Mouse (Mus musculus) stomach, embryonic 14.5 days (tissue): Measurements from ENCODE around the gene Gpank1. TPM values are rescaled to one million over a fixed set of nuclear protein-coding genes. Genes with fewer than 3 reads are reported as not detected.

Experiments
- ATAC-seq: fragments of 200-750 bp; cut with Nextera tagmentation; 2 replicates; pipeline ENCODE4 v1.8.0; 2017; ENCODE audit warnings: low read depth, moderate TSS enrichment; ENCODE audit not compliant: insufficient number of reproducible peaks, insufficient read depth, low FRiP score
- H3K27ac ChIP-seq: fragments of 300-500 bp; sonication (generic); 2 replicates; pipeline ENCODE4 v1.5.1; 2014; ENCODE audit warnings: mild to moderate bottlenecking, low read length, moderate library complexity, mixed read lengths
- H3K27me3 ChIP-seq: fragments of 300-500 bp; sonication (generic); 2 replicates; pipeline ENCODE4 v1.6.1; 2014; ENCODE audit warnings: low read length, control low read depth, mixed read lengths; ENCODE audit not compliant: control insufficient read depth, insufficient read depth
- H3K36me3 ChIP-seq: fragments of 300-500 bp; sonication (generic); 2 replicates; pipeline ENCODE4 v1.6.1; 2014; ENCODE audit warnings: mild to moderate bottlenecking, control low read depth, low read length, moderate library complexity, mixed read lengths; ENCODE audit not compliant: control insufficient read depth, insufficient read depth
- H3K4me1 ChIP-seq: fragments of 300-500 bp; sonication (generic); 2 replicates; pipeline ENCODE4 v1.6.1; 2014; ENCODE audit warnings: low read length, control low read depth, mixed read lengths; ENCODE audit not compliant: control insufficient read depth, insufficient read depth
- H3K4me2 ChIP-seq: fragments of 300-500 bp; sonication (generic); replicated peaks from 2 replicates; pipeline ENCODE4 v1.6.1; 2014; ENCODE audit warnings: low read depth, low read length, control low read depth
- H3K4me3 ChIP-seq: fragments of 300-500 bp; sonication (generic); 2 replicates; pipeline ENCODE4 v1.5.1; 2014; ENCODE audit warnings: low read depth, low read length, control low read depth
- H3K9ac ChIP-seq: fragments of 300-500 bp; sonication (generic); replicated peaks from 2 replicates; pipeline ENCODE4 v1.6.1; 2014; ENCODE audit warnings: low read depth, mild to moderate bottlenecking, control low read depth, low read length, moderate library complexity, mixed read lengths
- H3K9me3 ChIP-seq: fragments of 300-500 bp; sonication (generic); 2 replicates; pipeline ENCODE4 v1.6.1; 2016; ENCODE audit warnings: low read depth, low read length, control low read depth; ENCODE audit not compliant: control insufficient read depth
- WGBS: fragments of 180-500 bp; shearing (Covaris S2); extraction: QIAGEN DNeasy Blood & Tissue Kit; methylation state at CpG from one replicate; pipeline ENCODE4 v1.1.7; 2014; 5-methylcytosine and 5-hydroxymethylcytosine counted together
- polyA plus RNA-seq: library from polyadenylated mRNA; unstranded; fragments of >200 nt; fragmentation: Nextera tagmentation; extraction: Ambion mirVana; gene quantifications from 2 replicates; pipeline ENCODE4 v1.2.1, GENCODE M21; 2014

Gene Gpank1
- polyA plus RNA-seq, 1 experiment from 2014 or later = 21.9 TPM

DNA sequence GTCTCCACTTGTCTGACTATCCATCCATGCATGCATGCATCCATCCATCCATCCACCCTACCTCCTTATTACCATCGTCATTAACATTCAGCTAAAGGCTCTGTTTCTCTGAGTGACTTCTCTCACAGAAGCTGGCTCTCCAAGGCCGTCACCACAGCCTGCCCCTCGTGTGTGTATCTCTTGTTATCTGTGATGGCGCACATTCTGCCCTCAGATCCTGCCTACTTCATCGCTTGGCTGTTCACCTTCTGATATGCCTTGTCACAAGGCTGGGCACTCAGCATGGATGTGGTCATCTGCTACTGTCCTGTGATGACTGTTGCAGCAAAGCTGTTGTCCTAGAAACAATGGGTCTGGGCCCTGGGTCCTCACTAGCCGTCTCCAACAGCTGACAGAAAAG is 16.5 kb upstream of the Gpank1 start:
- H3K4me2 ChIP-seq = no peak overlapping the region
- peaks cover 33% of the 10 kb centered on the region for H3K36me3 ChIP-seq
- H3K9ac ChIP-seq = no peak overlapping the region
- no peaks in the 10 kb centered on the region for H3K9me3 ChIP-seq
- WGBS = 79% methylated on average over 6 of the region's 6 CpGs
- no peaks in the 10 kb centered on the region for H3K27me3 ChIP-seq
- ATAC-seq = no peak
- no peak overlapping the region for H3K4me3 ChIP-seq
- H3K4me1 ChIP-seq = 0 out of 2 replicates have a peak, but pooled peaks cover 3% of the 10 kb centered on the region
- no peak overlapping the region for H3K27ac ChIP-seq

DNA sequence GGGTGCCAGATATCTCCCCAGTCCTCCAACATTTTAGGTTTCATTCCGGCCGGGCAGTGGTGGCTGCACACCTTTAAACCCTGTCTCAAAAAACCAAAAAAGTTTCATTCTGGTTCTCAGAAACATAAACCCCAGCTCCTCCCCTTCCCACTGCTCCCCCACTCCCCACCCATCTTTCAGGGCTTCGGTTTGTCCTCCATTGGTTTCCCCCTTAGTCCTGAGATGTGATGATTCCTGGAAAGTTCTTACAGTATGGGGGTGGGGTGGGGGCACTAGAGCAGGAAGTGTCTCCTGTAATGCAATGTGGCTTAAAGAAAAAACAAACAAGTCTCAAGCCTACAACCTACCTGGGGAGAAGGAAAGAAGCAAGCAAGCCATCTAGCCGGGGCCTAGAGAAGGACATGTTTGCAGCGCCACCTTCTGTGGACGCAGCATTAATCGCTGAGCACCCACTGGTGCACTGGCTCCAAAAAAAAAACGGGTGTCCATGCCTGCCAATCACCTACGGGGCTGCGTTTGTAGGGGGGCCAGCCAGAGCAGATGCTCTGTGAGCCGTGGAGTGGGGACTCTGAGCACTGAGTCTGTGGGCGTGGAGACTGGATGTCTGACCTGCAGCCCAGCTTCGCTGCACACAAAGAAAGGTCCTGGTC is 15.4 kb upstream of the Gpank1 start:
- H3K4me3 ChIP-seq = no peak overlapping the region
- H3K36me3 ChIP-seq = peaks cover 23% of the 10 kb centered on the region
- H3K27me3 ChIP-seq = no peaks in the 10 kb centered on the region
- 0 out of 2 replicates have a peak, but pooled peaks cover 3% of the 10 kb centered on the region for H3K4me1 ChIP-seq
- no peak overlapping the region for H3K4me2 ChIP-seq
- no peak overlapping the region for H3K9ac ChIP-seq
- no peak for ATAC-seq
- no peak overlapping the region for H3K27ac ChIP-seq
- H3K9me3 ChIP-seq = no peaks in the 10 kb centered on the region
- 27% methylated on average over 13 of the region's 13 CpGs for WGBS

DNA sequence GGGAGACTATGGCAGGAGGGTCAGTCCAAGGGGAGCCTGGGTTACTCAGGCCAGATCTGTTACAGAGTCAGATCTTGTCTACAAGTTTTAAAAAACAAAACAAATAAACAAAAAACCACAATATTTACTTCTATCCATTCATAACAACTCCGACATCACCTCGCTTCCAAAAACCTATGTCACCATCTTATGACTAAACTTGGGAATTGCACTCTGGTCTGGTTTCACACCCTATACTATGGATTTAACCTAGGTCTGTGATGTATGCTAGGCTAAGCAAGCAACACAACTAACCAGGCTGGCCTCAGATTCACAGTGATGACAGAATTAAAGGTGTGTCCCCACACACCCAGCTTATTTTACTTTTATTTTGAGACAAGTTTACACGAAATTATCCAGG is 14.7 kb upstream of the Gpank1 start:
- Histone ChIP-seq H3K4me3 (no peak overlapping the region), H3K4me1 (0 out of 2 replicates have a peak, but pooled peaks cover 3% of the 10 kb centered on the region), H3K4me2 (no peak overlapping the region), H3K36me3 (peaks cover 17% of the 10 kb centered on the region), H3K9ac (no peak overlapping the region), H3K27me3 (no peaks in the 10 kb centered on the region), H3K9me3 (no peaks in the 10 kb centered on the region), H3K27ac (no peak overlapping the region)
- WGBS = 69% methylated on average over 3 of the region's 3 CpGs
- no peak for ATAC-seq

DNA sequence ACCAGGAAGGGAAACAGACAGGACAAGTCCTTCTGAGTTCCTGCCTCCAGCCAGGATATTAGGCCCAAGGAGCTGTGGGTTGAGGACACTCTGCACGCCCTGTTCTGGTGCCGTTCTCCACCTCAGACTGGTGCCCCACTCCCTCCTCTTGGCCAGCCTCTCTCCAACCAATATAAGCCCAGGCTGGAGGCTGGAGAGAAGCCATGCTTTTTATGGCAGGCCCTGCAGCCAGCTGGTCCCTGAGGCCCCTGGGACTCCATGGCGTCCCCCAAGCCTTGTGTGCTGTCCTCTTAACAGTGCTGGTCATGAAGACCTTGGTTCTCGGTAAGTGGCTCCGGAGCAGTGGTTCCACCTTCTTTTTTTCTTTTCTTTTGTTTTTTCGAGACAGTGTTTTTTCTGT is 13.2 kb upstream of the Gpank1 start, which contains the start of gene Ly6g5c:
Gene Ly6g5c (plus strand): TSS at position 183 of the 400 bp plus-strand sequence.
- Histone ChIP-seq H3K4me1 (0 out of 2 replicates have a peak, but pooled peaks cover 3% of the 10 kb centered on the region), H3K36me3 (peaks cover 1% of the 10 kb centered on the region; the same call in 1 of the 2 replicates), H3K4me2 (no peak within 1 kb of the TSS), H3K27me3 (no peaks in the 10 kb centered on the region), H3K4me3 (no peak within 1 kb of the TSS), H3K9ac (no peak within 1 kb of the TSS), H3K27ac (no peak within 1 kb of the TSS), H3K9me3 (no peaks in the 10 kb centered on the region)
- WGBS = 87% methylated on average over 6 of the region's 6 CpGs
- ATAC-seq = no peak

DNA sequence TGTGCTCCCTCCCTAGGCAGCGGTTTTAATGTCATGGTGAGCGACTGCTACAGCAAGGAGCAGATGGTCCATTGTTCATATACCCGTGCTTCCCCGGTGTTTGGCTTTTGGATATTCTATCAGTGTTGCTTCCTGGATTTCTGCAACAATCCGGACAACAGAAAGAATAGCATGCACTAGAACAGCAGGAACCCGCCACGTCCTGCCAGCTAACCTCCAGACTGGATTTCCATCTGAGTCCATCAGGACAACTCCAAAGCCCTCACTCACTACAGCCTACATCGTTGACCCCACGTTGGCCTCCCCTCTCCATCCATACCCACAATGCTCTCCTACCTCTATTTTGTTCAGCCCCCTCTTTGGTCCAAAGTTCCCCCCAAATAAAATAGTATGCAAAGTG is 9.5 kb upstream of the Gpank1 start:
- H3K36me3 ChIP-seq = peaks cover 19% of the 10 kb centered on the region
- no peaks in the 10 kb centered on the region for H3K4me1 ChIP-seq
- H3K9ac ChIP-seq = no peak overlapping the region
- ATAC-seq = no peak
- H3K27ac ChIP-seq = no peak overlapping the region
- no peaks in the 10 kb centered on the region for H3K9me3 ChIP-seq
- H3K27me3 ChIP-seq = no peaks in the 10 kb centered on the region
- H3K4me3 ChIP-seq = no peak overlapping the region
- WGBS = 73% methylated on average over 9 of the region's 9 CpGs
- no peak overlapping the region for H3K4me2 ChIP-seq

DNA sequence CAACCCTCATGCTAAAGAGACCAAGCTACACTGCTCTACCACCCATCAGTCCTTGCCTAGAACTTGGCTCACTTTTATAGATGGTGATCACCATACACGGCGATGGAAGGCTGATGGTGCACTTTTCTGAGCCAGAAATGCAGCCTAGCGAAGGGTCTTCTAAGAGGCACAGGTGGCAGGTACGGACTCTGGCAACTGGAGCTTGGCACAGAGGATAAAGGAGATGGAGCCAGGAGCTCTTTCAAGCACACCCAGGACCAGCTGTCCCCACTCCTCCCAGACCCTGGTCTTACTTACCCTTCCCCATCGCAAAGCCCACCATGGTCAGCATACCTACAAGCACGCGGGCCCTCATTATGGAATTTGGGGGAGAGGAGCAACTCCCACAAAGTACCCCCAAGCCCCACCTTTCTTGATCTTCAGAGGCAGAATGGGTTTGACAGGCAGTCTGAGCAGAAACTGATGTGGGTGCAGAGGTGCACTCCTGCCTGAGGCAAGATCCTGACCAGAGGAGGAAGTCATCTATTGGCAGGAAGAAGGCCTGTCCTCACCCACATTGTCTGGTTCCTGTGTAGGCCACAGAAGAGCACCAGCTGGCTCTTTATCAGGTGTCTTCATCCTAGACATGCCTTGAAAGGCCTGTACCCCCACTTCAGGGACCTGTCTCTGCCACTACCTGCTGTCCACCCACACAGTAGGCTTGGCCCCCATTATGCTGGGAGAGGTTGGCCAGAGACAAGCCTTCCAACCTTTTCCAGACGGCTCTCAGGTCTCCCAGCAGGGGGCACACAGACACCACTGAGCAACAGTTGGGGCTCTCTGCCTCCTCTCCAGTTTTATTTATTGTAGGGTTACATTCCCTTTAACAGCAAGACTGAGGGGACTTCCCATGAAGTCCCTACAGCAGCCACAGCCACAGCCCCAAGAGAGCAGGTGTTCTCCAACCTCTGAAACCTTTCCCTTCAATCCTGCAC is 5.9 kb upstream of the Gpank1 start, which contains the start of gene Ly6g5b:
Gene Ly6g5b (minus strand): TSS at position 383 of the 974 bp plus-strand sequence.
- no peak within 1 kb of the TSS for H3K9ac ChIP-seq
- H3K4me1 ChIP-seq = peaks cover 7% of the 10 kb centered on the region; the same call in 1 of the 2 replicates
- no peaks in the 10 kb centered on the region for H3K27me3 ChIP-seq
- H3K27ac ChIP-seq = no peak within 1 kb of the TSS
- ATAC-seq = no peak
- H3K36me3 ChIP-seq = peaks cover 42% of the 10 kb centered on the region
- no peaks in the 10 kb centered on the region for H3K9me3 ChIP-seq
- H3K4me3 ChIP-seq = no peak within 1 kb of the TSS
- H3K4me2 ChIP-seq = no peak within 1 kb of the TSS
- WGBS = 82% methylated on average over 8 of the region's 8 CpGs

DNA sequence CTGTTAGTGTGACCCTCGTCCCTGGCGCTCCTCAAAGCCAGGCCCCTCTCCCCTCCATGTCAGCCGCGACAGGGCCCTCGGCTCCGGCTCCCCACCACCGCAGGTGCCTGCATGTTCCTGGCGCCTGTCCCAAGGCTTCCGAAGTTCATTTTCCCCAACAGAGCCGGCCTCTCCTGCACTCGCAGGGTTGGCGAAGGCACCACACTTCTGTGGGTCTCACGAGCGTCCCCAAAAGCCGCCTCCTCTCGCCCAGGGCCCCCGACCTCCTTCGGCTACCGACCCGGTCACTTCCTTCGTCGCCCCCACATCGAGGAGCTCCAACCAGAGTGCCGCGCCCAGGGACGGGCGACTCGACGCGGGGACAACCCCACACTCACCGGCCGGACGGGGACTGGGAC is 511 bp upstream of the Gpank1 start:
- peak overlapping the region; percentile 71 for H3K9ac ChIP-seq
- H3K4me3 ChIP-seq = peak overlapping the region; percentile 69
- H3K9me3 ChIP-seq = no peaks in the 10 kb centered on the region
- H3K4me2 ChIP-seq = peak overlapping the region; percentile 76
- peaks cover 39% of the 10 kb centered on the region for H3K36me3 ChIP-seq
- H3K27ac ChIP-seq = no peak overlapping the region
- WGBS = under 1% methylated on average over 33 of the region's 33 CpGs
- H3K27me3 ChIP-seq = no peaks in the 10 kb centered on the region
- ATAC-seq = no peak; the same call in 1 of the 2 replicates
- H3K4me1 ChIP-seq = peaks cover 12% of the 10 kb centered on the region

DNA sequence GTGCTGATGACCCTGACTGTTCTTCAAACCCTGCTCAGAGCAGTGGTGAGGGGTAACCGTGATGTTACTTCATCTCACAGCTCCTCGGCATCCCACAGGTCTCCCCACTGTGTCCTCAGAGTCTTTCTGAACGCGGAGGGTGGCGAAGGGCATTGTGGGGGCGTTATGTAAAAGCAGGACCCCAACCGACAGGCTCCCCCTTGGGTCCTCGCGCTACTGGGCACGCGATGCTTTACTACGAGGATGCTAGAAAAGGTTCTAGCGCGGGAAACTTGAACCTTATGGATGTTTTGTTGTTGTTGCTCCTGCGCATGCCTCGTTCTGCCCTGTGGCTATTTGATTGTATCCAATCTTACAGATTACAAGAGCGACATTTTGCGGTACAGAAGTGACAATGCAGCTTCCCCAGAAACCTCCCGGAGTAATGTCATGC is 632 bp downstream of the Gpank1 start, which contains the start of gene Csnk2b:
Gene Csnk2b (minus strand): TSS at position 183 of the 433 bp plus-strand sequence.
- Histone ChIP-seq H3K9ac (peak within 1 kb of the TSS; percentile 71), H3K9me3 (no peaks in the 10 kb centered on the region), H3K4me2 (peak within 1 kb of the TSS; percentile 84), H3K4me1 (peaks cover 13% of the 10 kb centered on the region), H3K4me3 (peak within 1 kb of the TSS; percentile 69), H3K36me3 (peaks cover 30% of the 10 kb centered on the region), H3K27me3 (no peaks in the 10 kb centered on the region), H3K27ac (peak within 1 kb of the TSS; percentile 83)
- WGBS = under 1% methylated on average over 19 of the region's 19 CpGs
- no peak for ATAC-seq
